Mouse (Mus musculus) embryonic facial prominence, embryonic 14.5 days (tissue): ENCODE data around the gene Klhdc8a. TPM values are rescaled to one million over a fixed set of nuclear protein-coding genes. Genes with fewer than 3 reads are reported as not detected.

ENCODE experiments used
- ATAC-seq: fragments of 200-750 bp; cut with Nextera tagmentation; 2 replicates; pipeline ENCODE4 v1.8.0; 2017; ENCODE audit warnings: low read depth, moderate number of reproducible peaks, moderate TSS enrichment
- DNase-seq: peaks from one replicate; pipeline ENCODE4 v3.0.0-alpha.2; 2015; ENCODE audit warnings: low spot score
- H3K27ac ChIP-seq: fragments of 300-500 bp; sonication (generic); replicated peaks from 2 replicates; pipeline ENCODE4 v1.5.1; 2014; ENCODE audit warnings: low read depth, mild to moderate bottlenecking, low read length, moderate library complexity
- H3K27me3 ChIP-seq: fragments of 300-500 bp; sonication (generic); replicated peaks from 2 replicates; pipeline ENCODE4 v1.6.1; 2014; ENCODE audit warnings: low read length; ENCODE audit not compliant: control insufficient read depth, insufficient read depth
- H3K36me3 ChIP-seq: fragments of 300-500 bp; sonication (generic); 2 replicates; pipeline ENCODE4 v1.6.1; 2014; ENCODE audit warnings: low read length, mixed read lengths; ENCODE audit not compliant: control insufficient read depth, insufficient read depth
- H3K4me1 ChIP-seq: fragments of 300-500 bp; sonication (generic); 2 replicates; pipeline ENCODE4 v1.6.1; 2014; ENCODE audit warnings: antibody characterized with exemption, low read length; ENCODE audit not compliant: control insufficient read depth, insufficient read depth
- H3K4me2 ChIP-seq: fragments of 300-500 bp; sonication (generic); 2 replicates; pipeline ENCODE4 v1.6.1; 2014; ENCODE audit warnings: low read depth, mild to moderate bottlenecking, low read length, moderate library complexity, mixed read lengths
- H3K4me3 ChIP-seq: fragments of 300-500 bp; sonication (generic); 2 replicates; pipeline ENCODE4 v1.5.1; 2014; ENCODE audit warnings: low read depth, mild to moderate bottlenecking, low read length
- H3K9ac ChIP-seq: fragments of 300-500 bp; sonication (generic); 2 replicates; pipeline ENCODE4 v1.6.1; 2014; ENCODE audit warnings: low read depth, mild to moderate bottlenecking, low read length, moderate library complexity, mixed read lengths
- H3K9me3 ChIP-seq: fragments of 300-500 bp; sonication (generic); 2 replicates; pipeline ENCODE4 v1.6.1; 2016; ENCODE audit warnings: low read length; ENCODE audit not compliant: control insufficient read depth
- WGBS: fragments of 180-500 bp; shearing (Covaris S2); extraction: QIAGEN DNeasy Blood & Tissue Kit; methylation state at CpG from one replicate; pipeline ENCODE4 v1.1.7; 2014; 5-methylcytosine and 5-hydroxymethylcytosine counted together
- polyA plus RNA-seq: library from polyadenylated mRNA; unstranded; fragments of >200 nt; fragmentation: Nextera tagmentation; extraction: Ambion mirVana; gene quantifications from 2 replicates; pipeline ENCODE4 v1.2.1, GENCODE M21; 2014

Gene Klhdc8a
- polyA plus RNA-seq, 1 experiment from 2014 or later = 0.70 TPM

- ATAC-seq (peak; percentile 81), DNase-seq (peak; percentile 95)
- H3K36me3 ChIP-seq = no peaks in the 10 kb centered on the region
- H3K9ac ChIP-seq = peak within 1 kb of the TSS; percentile 65
- peak within 1 kb of the TSS; percentile 97 for H3K4me2 ChIP-seq
- WGBS = 1% methylated on average over 57 of the region's 67 CpGs
- H3K27me3 ChIP-seq = peaks cover 35% of the 10 kb centered on the region
- peak within 1 kb of the TSS; percentile 58 for H3K4me3 ChIP-seq
- H3K9me3 ChIP-seq = no peaks in the 10 kb centered on the region
- H3K27ac ChIP-seq = no peak within 1 kb of the TSS
- peaks cover 16% of the 10 kb centered on the region for H3K4me1 ChIP-seq
Observed at GRCm38 (mm10) chr1:132315889-132316624, 17.6 kb downstream of the Klhdc8a start, which contains the start of gene Nuak2. TSS of gene Nuak2 (plus strand) at chr1:132316126.

GRCm38 (mm10) chr1:132316625-132316994 is 18.2 kb downstream of the Klhdc8a start:
- H3K4me1 ChIP-seq = peaks cover 16% of the 10 kb centered on the region
- no peak overlapping the region for H3K27ac ChIP-seq
- H3K9ac ChIP-seq = peak overlapping the region; percentile 65
- ATAC-seq (no peak), DNase-seq (no peak)
- H3K36me3 ChIP-seq = no peaks in the 10 kb centered on the region
- H3K4me3 ChIP-seq = peak overlapping the region; percentile 58
- peak overlapping the region; percentile 97 for H3K4me2 ChIP-seq
- H3K9me3 ChIP-seq = no peaks in the 10 kb centered on the region
- peaks cover 35% of the 10 kb centered on the region for H3K27me3 ChIP-seq
- 39% methylated on average over 7 of the region's 7 CpGs for WGBS

- Histone ChIP-seq H3K27me3 (peaks cover 35% of the 10 kb centered on the region), H3K36me3 (no peaks in the 10 kb centered on the region), H3K27ac (peak overlapping the region; percentile 45; the same call in 1 of the 2 replicates), H3K9me3 (no peaks in the 10 kb centered on the region), H3K9ac (no peak overlapping the region), H3K4me2 (peak overlapping the region; percentile 97), H3K4me3 (peak overlapping the region; percentile 58; the same call in 1 of the 2 replicates), H3K4me1 (peaks cover 20% of the 10 kb centered on the region)
- DNase-seq (peak; percentile 63), ATAC-seq (peak; percentile 19; the same call in 1 of the 2 replicates)
- 67% methylated on average over 4 of the region's 4 CpGs for WGBS
Observed at GRCm38 (mm10) chr1:132317413-132317812, 19.0 kb downstream of the Klhdc8a start.

- no peaks in the 10 kb centered on the region for H3K9me3 ChIP-seq
- 0 out of 2 replicates have a peak overlapping the region, but pooled peaks have one; percentile 10 for H3K4me3 ChIP-seq
- 50% methylated on average over 8 of the region's 8 CpGs for WGBS
- ATAC-seq (no peak), DNase-seq (peak; percentile 68)
- peak overlapping the region; percentile 45; the same call in 1 of the 2 replicates for H3K27ac ChIP-seq
- peaks cover 35% of the 10 kb centered on the region for H3K27me3 ChIP-seq
- no peak overlapping the region for H3K9ac ChIP-seq
- H3K36me3 ChIP-seq = no peaks in the 10 kb centered on the region
- H3K4me2 ChIP-seq = peak overlapping the region; percentile 97; the same call in 1 of the 2 replicates
- peaks cover 28% of the 10 kb centered on the region for H3K4me1 ChIP-seq
Observed at GRCm38 (mm10) chr1:132317894-132318863, 19.8 kb downstream of the Klhdc8a start.

- no peak overlapping the region for H3K27ac ChIP-seq
- peaks cover 28% of the 10 kb centered on the region for H3K4me1 ChIP-seq
- ATAC-seq (peak; percentile 48), DNase-seq (peak; percentile 92)
- no peaks in the 10 kb centered on the region for H3K9me3 ChIP-seq
- H3K9ac ChIP-seq = no peak overlapping the region
- no peak overlapping the region for H3K4me3 ChIP-seq
- H3K36me3 ChIP-seq = no peaks in the 10 kb centered on the region
- no peak overlapping the region for H3K4me2 ChIP-seq
- WGBS = 44% methylated on average over 5 of the region's 5 CpGs
- peaks cover 35% of the 10 kb centered on the region for H3K27me3 ChIP-seq
Observed at GRCm38 (mm10) chr1:132319242-132319641, 20.8 kb downstream of the Klhdc8a start.

GRCm38 (mm10) chr1:132321821-132322580 is 23.6 kb downstream of the Klhdc8a start:
- peaks cover 26% of the 10 kb centered on the region for H3K4me1 ChIP-seq
- no peak for ATAC-seq
- no peaks in the 10 kb centered on the region for H3K36me3 ChIP-seq
- no peak overlapping the region for H3K9ac ChIP-seq
- peak overlapping the region; percentile 75 for H3K27ac ChIP-seq
- H3K27me3 ChIP-seq = peaks cover 10% of the 10 kb centered on the region
- H3K4me2 ChIP-seq = no peak overlapping the region
- H3K4me3 ChIP-seq = no peak overlapping the region
- no peaks in the 10 kb centered on the region for H3K9me3 ChIP-seq
- no peak for DNase-seq
- WGBS = 60% methylated on average over 7 of the region's 7 CpGs

- H3K27ac ChIP-seq = peak overlapping the region; percentile 75
- WGBS = 41% methylated on average over 10 of the region's 13 CpGs
- H3K4me2 ChIP-seq = peak overlapping the region; percentile 10; the same call in 1 of the 2 replicates
- H3K4me1 ChIP-seq = peaks cover 27% of the 10 kb centered on the region
- DNase-seq = peak; percentile 92
- no peak overlapping the region for H3K4me3 ChIP-seq
- ATAC-seq = peak; percentile 89
- no peak overlapping the region for H3K9ac ChIP-seq
- no peaks in the 10 kb centered on the region for H3K36me3 ChIP-seq
- H3K9me3 ChIP-seq = no peaks in the 10 kb centered on the region
- H3K27me3 ChIP-seq = peaks cover under 1% of the 10 kb centered on the region; the same call in 1 of the 2 replicates
Observed at GRCm38 (mm10) chr1:132322711-132323542, 24.5 kb downstream of the Klhdc8a start.
